Mouse (Mus musculus) myocyte (in vitro differentiated cells): ENCODE results near the gene Them7. TPM values are rescaled to one million over a fixed set of nuclear protein-coding genes. Genes with fewer than 3 reads are reported as not detected.

Experiments used
- H3K27me3 ChIP-seq: one replicate; pipeline ENCODE4 v1.6.1; 2011; ENCODE audit not compliant: control insufficient read depth, insufficient read depth, insufficient read length
- H3K36me3 ChIP-seq: one replicate; pipeline ENCODE4 v1.6.1; 2011; ENCODE audit not compliant: control insufficient read depth, insufficient read depth
- H3K4me2 ChIP-seq: one replicate; pipeline ENCODE4 v1.6.1; 2011; ENCODE audit warnings: low read depth, control low read depth
- H3K4me3 ChIP-seq: one replicate; pipeline ENCODE4 v1.5.1; 2011; ENCODE audit warnings: mild to moderate bottlenecking, control low read depth, moderate library complexity
- H3K79me2 ChIP-seq: one replicate; pipeline ENCODE4 v1.6.1; 2011; ENCODE audit not compliant: control insufficient read depth, insufficient read depth
- H3ac ChIP-seq: one replicate; pipeline ENCODE4 v1.6.1; 2011; ENCODE audit not compliant: control insufficient read depth, insufficient read length
- CEBPB ChIP-seq: IDR thresholded peaks from 2 replicates; pipeline ENCODE4 v1.6.1; 2011; ENCODE audit warnings: mild to moderate bottlenecking, moderate library complexity; ENCODE audit not compliant: poor library complexity, insufficient read depth, severe bottlenecking
- E2F4 ChIP-seq: IDR thresholded peaks from one replicate; pipeline ENCODE4 v1.6.1; 2011; ENCODE audit warnings: mild to moderate bottlenecking, control low read depth, moderate library complexity; ENCODE audit not compliant: insufficient read depth
- MAX ChIP-seq: IDR thresholded peaks from one replicate; pipeline ENCODE4 v1.6.1; 2011; ENCODE audit warnings: low read depth, mild to moderate bottlenecking, control low read depth
- MYOD1 ChIP-seq, 3 experiments: IDR thresholded peaks; one replicate each; pipeline ENCODE4 v1.6.1; 2011; ENCODE audit warnings: control low read depth in 2 of 3, low read depth in 2 of 3, mild to moderate bottlenecking in 2 of 3, moderate library complexity in 1 of 3; ENCODE audit not compliant: insufficient read length in 2 of 3, control insufficient read depth in 1 of 3
- MYOG ChIP-seq, 3 experiments: IDR thresholded peaks; one replicate each; pipeline ENCODE4 v1.6.1; 2011; ENCODE audit warnings: control low read depth in 2 of 3, low read depth in 2 of 3, mild to moderate bottlenecking in 2 of 3; ENCODE audit not compliant: insufficient read length in 2 of 3, control insufficient read depth in 1 of 3, insufficient read depth in 1 of 3
- POLR2A ChIP-seq: IDR thresholded peaks from one replicate; pipeline ENCODE4 v1.6.1; 2011; ENCODE audit warnings: low read depth, mild to moderate bottlenecking, control low read depth, moderate library complexity; ENCODE audit not compliant: insufficient read length
- POLR2AphosphoS2 ChIP-seq: IDR thresholded peaks from one replicate; pipeline ENCODE4 v1.6.1; 2011; ENCODE audit warnings: low read depth, control low read depth; ENCODE audit not compliant: insufficient read length
- REST ChIP-seq: IDR thresholded peaks from one replicate; pipeline ENCODE4 v1.6.1; 2011; ENCODE audit warnings: mild to moderate bottlenecking, control low read depth, moderate library complexity; ENCODE audit not compliant: insufficient read depth, insufficient read length
- SRF ChIP-seq: IDR thresholded peaks from one replicate; pipeline ENCODE4 v1.6.1; 2011; ENCODE audit warnings: low read depth; ENCODE audit not compliant: control insufficient read depth, insufficient read length
- TCF12 ChIP-seq: IDR thresholded peaks from one replicate; pipeline ENCODE4 v1.6.1; 2011; ENCODE audit warnings: mild to moderate bottlenecking, control low read depth; ENCODE audit not compliant: poor library complexity, insufficient read depth, severe bottlenecking
- TCF3 ChIP-seq: IDR thresholded peaks from one replicate; pipeline ENCODE4 v1.6.1; 2011; ENCODE audit warnings: low read depth, control low read depth; ENCODE audit not compliant: insufficient read length
- USF1 ChIP-seq: IDR thresholded peaks from one replicate; pipeline ENCODE4 v1.6.1; 2011; ENCODE audit warnings: low read depth, mild to moderate bottlenecking, control low read depth, moderate library complexity
- polyA plus RNA-seq: library from polyadenylated mRNA; unstranded; fragments of >200 nt; fragmentation: generic; extraction: Trizol; gene quantifications from one replicate; pipeline ENCODE4 v1.2.1, GENCODE M21; 2012; ENCODE audit warnings: missing spikeins

Gene Them7
- not detected for polyA plus RNA-seq

DNA sequence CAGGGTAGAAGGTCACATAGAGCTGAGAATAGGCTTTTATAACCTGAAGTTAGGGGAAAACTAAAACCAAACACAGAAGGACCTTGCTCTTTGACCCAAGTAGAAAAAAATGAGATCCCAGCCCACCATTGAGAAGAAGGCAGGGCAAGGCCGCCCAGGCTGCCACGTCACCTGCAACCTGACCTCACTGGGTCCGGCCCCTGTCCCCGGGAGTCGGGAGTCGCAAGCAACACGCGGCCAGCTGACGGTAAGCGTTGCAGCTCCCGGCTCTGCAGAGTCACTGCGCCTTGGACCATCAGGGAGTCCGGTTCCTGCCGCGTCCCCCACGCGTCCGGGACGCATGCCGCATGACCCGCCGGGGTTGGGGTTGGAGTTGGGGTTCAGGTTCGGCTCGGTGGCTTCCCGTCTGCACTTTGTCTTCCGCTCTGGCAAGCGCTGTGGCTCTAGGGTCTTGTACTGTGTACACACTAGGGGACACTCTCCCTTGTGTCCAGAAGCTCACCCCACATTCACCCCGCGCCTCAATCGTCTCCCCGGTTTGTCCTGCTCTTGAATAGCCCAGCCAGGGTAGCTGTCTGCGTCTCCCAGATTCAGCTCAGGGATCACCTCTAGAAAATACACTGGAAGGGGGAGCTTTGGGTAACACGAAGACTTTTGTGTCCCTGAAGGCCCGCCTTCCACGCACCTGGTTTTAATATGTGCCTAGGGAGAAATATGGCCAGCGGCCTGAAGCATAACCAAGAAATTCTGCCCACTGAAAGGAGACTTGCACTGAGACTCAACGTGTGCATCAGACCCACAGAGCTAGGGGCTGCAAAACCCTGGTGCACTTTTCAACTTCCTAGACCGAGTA, at the start of gene Them7:
Them7 (plus strand) TSS at position 187 of the 853 bp plus-strand sequence.
- H3ac ChIP-seq = no peak within 1 kb of the TSS
- no peaks in the 10 kb centered on the region for H3K27me3 ChIP-seq
- H3K4me3 ChIP-seq = no peak within 1 kb of the TSS
- H3K4me2 ChIP-seq = no peak within 1 kb of the TSS
- H3K36me3 ChIP-seq = no peaks in the 10 kb centered on the region
- no peaks in the 10 kb centered on the region for H3K79me2 ChIP-seq
- TF ChIP-seq TCF3 = no peak
- no peak for TF ChIP-seq TCF12
- TF ChIP-seq MYOG (IDR thresholded peaks at IDR 0.05; ENCODE audit: control insufficient read depth in 1 of 3, insufficient read depth in 1 of 3, insufficient read length in 2 of 3, low read depth in 2 of 3) = no peak
- no peak for TF ChIP-seq USF1
- TF ChIP-seq POLR2AphosphoS2 = no peak
- TF ChIP-seq MYOD1 (IDR thresholded peaks at IDR 0.05; ENCODE audit: control insufficient read depth in 1 of 3, insufficient read length in 2 of 3, low read depth in 2 of 3) = no peak
- no peak for TF ChIP-seq E2F4
- TF ChIP-seq CEBPB = no peak
- no peak for TF ChIP-seq SRF
- TF ChIP-seq MAX = no peak
- TF ChIP-seq REST = no peak
- no peak for TF ChIP-seq POLR2A

DNA sequence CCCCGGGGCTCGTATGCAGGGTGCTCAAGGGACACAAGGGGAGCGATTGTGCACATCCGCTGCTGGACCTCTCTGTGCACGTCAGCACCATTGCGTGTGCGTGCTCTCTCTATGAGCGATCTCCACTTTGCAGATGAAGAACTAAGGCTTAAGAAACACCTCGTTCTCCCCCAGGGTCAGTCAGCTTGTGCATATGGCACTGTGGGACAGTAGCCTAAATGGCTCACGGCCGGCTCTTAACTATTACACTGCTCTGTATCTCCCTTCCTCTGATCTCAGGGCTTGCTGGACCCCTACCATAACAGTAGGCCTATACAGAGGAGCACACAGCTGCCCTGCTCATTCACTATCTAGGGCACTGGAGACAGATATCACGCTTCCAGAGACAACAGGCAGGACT, 45.2 kb upstream of the Them7 start:
- Histone ChIP-seq H3K4me3 (no peak overlapping the region), H3K36me3 (no peaks in the 10 kb centered on the region), H3ac (no peak overlapping the region), H3K27me3 (no peaks in the 10 kb centered on the region), H3K4me2 (no peak overlapping the region), H3K79me2 (no peaks in the 10 kb centered on the region)
- no peak for TF ChIP-seq E2F4
- TF ChIP-seq TCF12 = no peak
- TF ChIP-seq USF1 = no peak
- TF ChIP-seq MYOG (IDR thresholded peaks at IDR 0.05; ENCODE audit: control insufficient read depth in 1 of 3, insufficient read depth in 1 of 3, insufficient read length in 2 of 3, low read depth in 2 of 3) = no peak
- TF ChIP-seq TCF3 = no peak
- no peak for TF ChIP-seq SRF
- no peak for TF ChIP-seq POLR2AphosphoS2
- TF ChIP-seq POLR2A = no peak
- no peak for TF ChIP-seq MYOD1 (IDR thresholded peaks at IDR 0.05; ENCODE audit: control insufficient read depth in 1 of 3, insufficient read length in 2 of 3, low read depth in 2 of 3)
- no peak for TF ChIP-seq MAX
- TF ChIP-seq CEBPB = no peak
- no peak for TF ChIP-seq REST

DNA sequence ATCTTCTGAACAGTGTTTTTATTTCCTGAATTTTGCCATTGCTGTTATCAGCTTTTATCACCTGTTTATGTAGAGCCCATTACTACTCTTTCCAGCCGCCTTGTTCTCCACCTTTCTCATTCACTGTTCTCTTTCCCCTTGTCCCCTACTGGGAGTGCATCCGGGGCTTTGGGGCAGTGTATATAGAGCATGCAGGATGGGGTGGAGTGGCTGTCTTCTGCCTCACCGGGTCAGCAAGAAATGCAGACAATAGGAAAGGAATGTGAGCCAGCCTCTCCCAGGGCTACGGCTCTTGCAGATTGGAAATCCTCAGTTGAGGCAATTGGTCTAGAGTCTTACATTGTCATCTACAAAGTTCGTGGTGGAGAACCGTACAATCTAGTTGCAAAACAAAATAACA, 41.6 kb upstream of the Them7 start:
- no peak overlapping the region for H3K4me2 ChIP-seq
- H3K27me3 ChIP-seq = no peaks in the 10 kb centered on the region
- H3K36me3 ChIP-seq = no peaks in the 10 kb centered on the region
- H3K4me3 ChIP-seq = no peak overlapping the region
- TF ChIP-seq REST = no peak
- no peak for TF ChIP-seq TCF3
- no peak for TF ChIP-seq SRF
- no peak for TF ChIP-seq E2F4
- H3K79me2 ChIP-seq = no peaks in the 10 kb centered on the region
- H3ac ChIP-seq = no peak overlapping the region

DNA sequence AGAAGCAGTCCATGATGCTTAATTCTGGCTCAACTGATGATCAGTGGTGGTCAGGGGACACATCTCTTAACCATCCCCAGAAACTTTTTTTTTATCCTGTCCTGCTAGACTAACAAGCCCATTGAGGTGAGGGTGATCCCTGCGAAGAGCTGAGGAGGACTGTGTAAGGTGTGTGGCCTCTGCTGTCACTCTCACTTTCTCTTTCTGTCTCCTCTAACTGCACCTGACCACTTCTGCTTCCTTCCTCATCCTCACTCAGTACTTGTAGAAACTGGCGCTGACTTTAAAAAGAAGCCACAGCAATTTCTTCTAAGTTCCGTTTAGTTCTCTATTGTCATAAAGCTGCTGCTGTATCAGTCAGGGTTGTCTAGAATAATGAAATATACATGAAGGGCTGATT, 39.0 kb upstream of the Them7 start:
- Histone ChIP-seq H3K4me3 (no peak overlapping the region), H3K4me2 (no peak overlapping the region), H3K79me2 (no peaks in the 10 kb centered on the region), H3K27me3 (no peaks in the 10 kb centered on the region), H3ac (no peak overlapping the region), H3K36me3 (no peaks in the 10 kb centered on the region)
- no peak for TF ChIP-seq E2F4
- no peak for TF ChIP-seq REST
- TF ChIP-seq POLR2A = no peak
- no peak for TF ChIP-seq SRF
- TF ChIP-seq USF1 = no peak
- no peak for TF ChIP-seq CEBPB
- TF ChIP-seq TCF3 = no peak
- no peak for TF ChIP-seq TCF12
- TF ChIP-seq POLR2AphosphoS2 = no peak
- no peak for TF ChIP-seq MYOD1 (IDR thresholded peaks at IDR 0.05; ENCODE audit: control insufficient read depth in 1 of 3, insufficient read length in 2 of 3, low read depth in 2 of 3)
- no peak for TF ChIP-seq MYOG (IDR thresholded peaks at IDR 0.05; ENCODE audit: control insufficient read depth in 1 of 3, insufficient read depth in 1 of 3, insufficient read length in 2 of 3, low read depth in 2 of 3)
- no peak for TF ChIP-seq MAX
